Mouse (Mus musculus): ENCODE measurements around the gene Prr23a3. TPM values are rescaled to one million over a fixed set of nuclear protein-coding genes. Genes with fewer than 3 reads are reported as not detected.

Gene Prr23a3
- polyA plus RNA-seq (2015; fragmentation: Nextera tagmentation; extraction: Ambion mirVana) = not detected in 2 replicates

DNA sequence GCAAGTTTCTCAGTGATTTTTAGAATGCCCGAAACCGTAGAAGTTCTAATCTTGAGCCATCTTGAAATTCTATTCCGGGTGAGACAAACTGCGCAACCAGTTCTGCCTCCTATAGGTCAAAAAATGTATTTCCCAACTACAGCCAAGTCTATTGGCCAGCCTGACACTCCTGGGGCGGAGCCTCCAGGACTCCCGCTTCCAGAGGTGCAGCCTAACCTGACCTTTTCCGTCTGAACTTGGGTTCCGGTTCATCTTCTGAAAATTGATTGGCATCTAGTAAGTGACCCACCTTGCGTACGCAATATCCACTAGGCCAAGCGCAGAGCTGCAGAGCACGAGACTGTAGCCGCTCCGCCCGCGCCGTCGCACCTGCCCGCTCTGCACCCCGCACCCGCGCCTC lies at the start of gene Prr23a3:
Prr23a3 (plus strand) TSS at position 197 of the 400 bp plus-strand sequence.

DNA sequence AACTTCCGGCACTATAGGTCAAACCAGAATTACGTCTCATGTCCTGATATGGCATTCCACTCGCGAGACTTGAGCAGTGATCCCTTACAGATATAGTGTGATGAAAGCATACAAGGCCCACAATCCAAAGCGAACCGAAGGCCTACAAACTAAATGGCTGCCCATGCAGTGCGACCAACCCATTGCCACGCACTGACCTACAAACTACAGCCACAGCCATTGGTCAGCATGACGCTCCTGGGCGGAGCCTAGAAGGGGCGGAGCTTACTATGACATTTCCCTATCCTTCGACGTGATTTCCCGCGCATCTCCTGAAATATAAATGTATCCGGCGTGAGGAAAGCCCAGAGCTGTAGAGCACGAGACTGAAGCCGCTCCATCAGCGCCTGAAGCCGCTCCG lies 22.4 kb upstream of the Prr23a3 start, which contains the start of gene Prr23a1:
Prr23a1 (plus strand) TSS at position 387 of the 400 bp plus-strand sequence.

DNA sequence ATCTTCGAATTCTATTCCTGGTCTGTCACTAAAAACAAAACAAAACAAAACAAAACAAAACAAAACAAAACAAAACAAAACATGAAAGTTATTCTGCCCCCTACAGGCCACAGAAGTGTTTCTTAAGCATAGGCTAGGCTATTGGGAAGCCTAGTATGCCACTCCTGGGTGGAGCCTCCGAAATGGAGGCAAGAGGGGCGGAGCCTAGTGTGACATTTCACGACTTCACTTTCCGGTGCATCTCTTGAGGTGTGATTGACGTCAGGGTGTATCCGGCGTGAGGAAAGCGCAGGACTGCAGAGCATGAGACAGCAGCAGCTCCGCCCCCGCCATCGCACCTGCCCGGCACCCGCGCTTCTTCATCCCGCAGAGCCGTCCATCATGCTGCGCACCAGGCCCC lies 8.4 kb upstream of the Prr23a3 start, which contains the start of gene Prr23a2:
Prr23a2 (plus strand) TSS at position 285 of the 400 bp plus-strand sequence.

DNA sequence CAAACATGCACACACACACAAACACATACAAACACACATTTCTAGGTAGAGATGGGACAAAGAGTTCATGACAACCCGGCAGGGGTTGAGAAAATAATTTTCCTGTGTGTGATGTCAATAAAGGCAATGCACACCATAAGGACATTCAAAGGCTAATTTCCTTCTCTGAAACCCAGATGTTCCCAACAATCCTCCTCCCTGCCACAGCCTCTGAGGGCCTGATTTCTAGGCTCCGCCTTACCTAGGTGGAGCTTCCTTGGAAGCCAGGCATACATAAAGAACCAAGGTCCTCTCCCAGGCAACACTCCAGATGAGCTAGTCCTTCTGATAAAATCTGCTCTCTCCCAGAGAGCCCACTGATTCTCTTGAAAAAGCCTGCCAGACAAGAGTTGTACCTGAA lies 38.3 kb downstream of the Prr23a3 start, which contains the start of gene 7420426K07Rik:
7420426K07Rik (plus strand) TSS at position 301 of the 400 bp plus-strand sequence.

Other genes with a start within 250 kb of the Prr23a3 start
- gene Prr23a1, start 22.3 kb upstream of the Prr23a3 start, polyA plus RNA-seq (2015; fragmentation: Nextera tagmentation; extraction: Ambion mirVana) = not detected in 2 replicates
- gene Prr23a2, start 8.3 kb upstream of the Prr23a3 start, polyA plus RNA-seq (2015; fragmentation: Nextera tagmentation; extraction: Ambion mirVana) = not detected in 2 replicates
- not detected in 2 replicates for gene 7420426K07Rik, start 38.4 kb downstream of the Prr23a3 start, polyA plus RNA-seq (2015; fragmentation: Nextera tagmentation; extraction: Ambion mirVana)
- not detected in 2 replicates for gene Foxl2, start 90.5 kb downstream of the Prr23a3 start, polyA plus RNA-seq (2015; fragmentation: Nextera tagmentation; extraction: Ambion mirVana)
- 25.1 and 28.9 TPM in 2 replicates for gene Faim, start 121.6 kb downstream of the Prr23a3 start, polyA plus RNA-seq (2015; fragmentation: Nextera tagmentation; extraction: Ambion mirVana)
- gene Gm1123, start 170.9 kb downstream of the Prr23a3 start, polyA plus RNA-seq (2015; fragmentation: Nextera tagmentation; extraction: Ambion mirVana) = not detected in 2 replicates

All from spleen, postnatal 0 days (tissue).